Comparison of ENCODE assay signal across 14 mouse cellular contexts in the genomic region with DNA sequence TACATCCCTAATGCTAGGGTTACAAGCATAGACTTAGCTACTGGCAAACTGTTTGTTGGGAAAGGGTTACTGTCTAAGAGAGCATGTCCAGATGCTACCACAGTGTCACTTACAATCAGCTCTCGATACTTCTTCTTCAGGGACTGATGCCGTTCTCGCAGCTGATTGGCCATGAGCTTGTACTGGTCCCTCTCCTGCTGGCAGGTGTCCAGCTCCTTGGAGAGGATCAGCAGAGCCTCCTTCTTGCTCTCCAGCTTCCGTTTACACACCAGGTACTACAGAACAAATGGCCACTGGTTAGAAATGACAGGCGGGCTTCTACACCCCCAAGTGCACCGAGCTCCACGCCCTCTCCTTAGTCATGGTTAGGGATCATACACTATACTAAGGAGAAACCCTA.
"Had no signal": no experiment of that assay in that cellular context is flagged by ENCODE, and none has a peak within 500 bp of the region (broad histone marks: within the 10 kb centered on the region; RNA-seq: fewer than 3 reads in every experiment).

No protein-coding gene starts in this region.

- H3K9me3 ChIP-seq: limb, embryonic 10.5 days; liver, embryonic 15.5 days had no signal

- H3K4me3 ChIP-seq: layer of hippocampus, adult 2 months; limb, embryonic 10.5 days; liver, embryonic 15.5 days had no signal

- DNase-seq: kidney, adult 2 months; kidney, postnatal 4 days; lung, adult 2 months; lung, postnatal 36 days; thymus, postnatal 36 days had no signal

- H3K36me3 ChIP-seq: limb, embryonic 10.5 days; liver, embryonic 15.5 days had no signal

- H3K27ac ChIP-seq: kidney, postnatal 0 days; layer of hippocampus, adult 2 months; limb, embryonic 10.5 days; liver, embryonic 15.5 days; stomach, postnatal 0 days had no signal

- H3K9ac ChIP-seq: liver, embryonic 15.5 days had no signal

- ATAC-seq: intestine, embryonic 16.5 days; lung, postnatal 0 days; midbrain, embryonic 16.5 days had no signal

- H3K4me2 ChIP-seq: liver, embryonic 11.5 days; liver, embryonic 15.5 days had no signal

- H3K4me1 ChIP-seq: limb, embryonic 10.5 days; liver, embryonic 15.5 days had no signal

- H3K27me3 ChIP-seq: liver, embryonic 15.5 days had no signal
